ENCODE assay signal across 8 mouse cellular contexts in genomic region chr1:132191786-132192680, GRCm38 (mm10). TPM values are rescaled to one million over a fixed set of nuclear protein-coding genes. Genes with fewer than 3 reads are reported as not detected.
DNase-seq lines count a peak whose midpoint lies in the region; ATAC-seq and TF ChIP-seq lines count a peak whose summit lies in the region.
"Had no signal": no experiment of that assay in that cellular context is flagged by ENCODE, and none has a peak within 500 bp of the region (broad histone marks: within the 10 kb centered on the region; RNA-seq: fewer than 3 reads in every experiment).

No protein-coding gene starts in this region.

- no peaks in the 10 kb centered on the region; the same call in 1 of the 2 replicates for H3K4me1 ChIP-seq in lung, embryonic 14.5 days (ENCODE audit: insufficient read depth)
- H3K4me1 ChIP-seq in lung, adult 2 months (ENCODE audit: control insufficient read depth, insufficient read depth, low read length): peaks cover 4% of the 10 kb centered on the region
- peaks cover 27% of the 10 kb centered on the region for H3K4me1 ChIP-seq in embryonic facial prominence, embryonic 14.5 days (ENCODE audit: control insufficient read depth, insufficient read depth, low read length)
- peaks cover 22% of the 10 kb centered on the region for H3K4me1 ChIP-seq in intestine, embryonic 15.5 days (replicated peaks)

- peak; percentile 53 for TF ChIP-seq CTCF in lung, embryonic 14.5 days (IDR thresholded peaks at IDR 0.05; ENCODE audit: low read depth)
- TF ChIP-seq CTCF in lung, adult 2 months (IDR thresholded peaks at IDR 0.05; ENCODE audit: insufficient read depth, low read length): no peak

- 6% methylated on average over 16 of the region's 16 CpGs for WGBS in lung, embryonic 14.5 days
- WGBS in lung, adult 2 months: 23% methylated on average over 16 of the region's 16 CpGs
- 7% methylated on average over 16 of the region's 16 CpGs for WGBS in embryonic facial prominence, embryonic 14.5 days
- WGBS in intestine, embryonic 15.5 days: 6% methylated on average over 16 of the region's 16 CpGs

- H3K9ac ChIP-seq in lung, embryonic 14.5 days: peak overlapping the region; percentile 72
- peak overlapping the region; percentile 67; the same call in 1 of the 2 replicates for H3K9ac ChIP-seq in embryonic facial prominence, embryonic 14.5 days (ENCODE audit: low read depth, low read length)
- no peak overlapping the region for H3K9ac ChIP-seq in intestine, embryonic 15.5 days

- TF ChIP-seq POLR2A in lung, adult 2 months (IDR thresholded peaks at IDR 0.05; ENCODE audit: borderline replicate concordance, extremely low read depth, low read depth, low read length): no peak

- peak; percentile 38 for ATAC-seq in lung, embryonic 14.5 days (ENCODE audit: insufficient read depth)
- ATAC-seq in embryonic facial prominence, embryonic 14.5 days (ENCODE audit: low read depth): peak; percentile 37
- ATAC-seq in intestine, embryonic 15.5 days: no peak

- H3K27me3 ChIP-seq in lung, embryonic 14.5 days (ENCODE audit: insufficient read depth, low read length): peaks cover 67% of the 10 kb centered on the region
- H3K27me3 ChIP-seq in embryonic facial prominence, embryonic 14.5 days (replicated peaks; ENCODE audit: control insufficient read depth, insufficient read depth, low read length): peaks cover 72% of the 10 kb centered on the region
- H3K27me3 ChIP-seq in intestine, embryonic 15.5 days (replicated peaks): peaks cover 78% of the 10 kb centered on the region

- H3K4me2 ChIP-seq in lung, embryonic 14.5 days: peak overlapping the region; percentile 93
- peak overlapping the region; percentile 96 for H3K4me2 ChIP-seq in embryonic facial prominence, embryonic 14.5 days (ENCODE audit: low read depth, low read length)
- H3K4me2 ChIP-seq in intestine, embryonic 15.5 days (replicated peaks): peak overlapping the region; percentile 97

- no peaks in the 10 kb centered on the region for H3K9me3 ChIP-seq in lung, embryonic 14.5 days (ENCODE audit: low read depth, low read length)
- H3K9me3 ChIP-seq in embryonic facial prominence, embryonic 14.5 days (ENCODE audit: control insufficient read depth, low read length): no peaks in the 10 kb centered on the region
- H3K9me3 ChIP-seq in intestine, embryonic 15.5 days: no peaks in the 10 kb centered on the region

- peak; percentile 68 for DNase-seq in lung, embryonic 14.5 days
- no peak for DNase-seq in lung, adult 2 months
- DNase-seq in embryonic facial prominence, embryonic 14.5 days (ENCODE audit: low spot score): peak; percentile 50
- peak; percentile 65 for DNase-seq in retina, postnatal 1 day
- DNase-seq in adrenal gland, postnatal 4 days (ENCODE audit: low spot score in 2 of 2): no peak
- DNase-seq in urinary bladder, postnatal 36 days (ENCODE audit: low spot score in 2 of 2): no peak

- H3K4me3 ChIP-seq in lung, embryonic 14.5 days (ENCODE audit: low read depth, low read length): peak overlapping the region; percentile 60
- H3K4me3 ChIP-seq in lung, adult 2 months (replicated peaks; ENCODE audit: extremely low read depth, low read depth, low read length): no peak overlapping the region
- peak overlapping the region; percentile 62 for H3K4me3 ChIP-seq in embryonic facial prominence, embryonic 14.5 days (ENCODE audit: low read depth, low read length)
- peak overlapping the region; percentile 54; the same call in 1 of the 2 replicates for H3K4me3 ChIP-seq in intestine, embryonic 15.5 days (replicated peaks)

- H3K27ac ChIP-seq in lung, embryonic 14.5 days (ENCODE audit: low read depth): peak overlapping the region; percentile 91
- H3K27ac ChIP-seq in embryonic facial prominence, embryonic 14.5 days (replicated peaks; ENCODE audit: low read depth, low read length): no peak overlapping the region
- H3K27ac ChIP-seq in intestine, embryonic 15.5 days: no peak overlapping the region

- H3K36me3 ChIP-seq in lung, embryonic 14.5 days (ENCODE audit: insufficient read depth): no peaks in the 10 kb centered on the region
- no peaks in the 10 kb centered on the region for H3K36me3 ChIP-seq in embryonic facial prominence, embryonic 14.5 days (ENCODE audit: control insufficient read depth, insufficient read depth, low read length)
- no peaks in the 10 kb centered on the region for H3K36me3 ChIP-seq in intestine, embryonic 15.5 days

RNA-seq across cellular contexts. Expression of gene AC124108.1, which starts 0.8 kb away (rescaled TPM):
- 0.78 and 1.0 TPM in 2 replicates for polyA plus RNA-seq in lung, embryonic 14.5 days (2014; fragmentation: Nextera tagmentation; extraction: Ambion mirVana)
- polyA plus RNA-seq in lung, adult 2 months (2012; rRNA removed): not detected in 2 replicates
- polyA plus RNA-seq in embryonic facial prominence, embryonic 14.5 days (2014; fragmentation: Nextera tagmentation; extraction: Ambion mirVana): 0.34 and 0.71 TPM in 2 replicates
- polyA plus RNA-seq in intestine, embryonic 15.5 days (2015; fragmentation: Nextera tagmentation; extraction: Ambion mirVana): 0.03 and 0.08 TPM in 2 replicates
- total RNA-seq in adrenal gland, postnatal 4 days (2021): under 1 TPM; 0.17 to 0.25 TPM

RNA-seq across cellular contexts. Expression of gene Lemd1, which starts 0.8 kb away (rescaled TPM):
- 1.9 and 3.1 TPM in 2 replicates for polyA plus RNA-seq in lung, embryonic 14.5 days (2014; fragmentation: Nextera tagmentation; extraction: Ambion mirVana)
- not detected in 2 replicates for polyA plus RNA-seq in lung, adult 2 months (2012; rRNA removed)
- 0.46 and 2.0 TPM in 2 replicates for polyA plus RNA-seq in embryonic facial prominence, embryonic 14.5 days (2014; fragmentation: Nextera tagmentation; extraction: Ambion mirVana)
- polyA plus RNA-seq in intestine, embryonic 15.5 days (2015; fragmentation: Nextera tagmentation; extraction: Ambion mirVana): 0.43 and 0.58 TPM in 2 replicates
- total RNA-seq in adrenal gland, postnatal 4 days (2021): under 1 TPM; 0.17 to 0.67 TPM

RNA-seq across cellular contexts. Expression of gene Gm10188, which starts 37.5 kb away (rescaled TPM):
- not detected in 2 replicates for polyA plus RNA-seq in lung, embryonic 14.5 days (2014; fragmentation: Nextera tagmentation; extraction: Ambion mirVana)
- not detected in 2 replicates for polyA plus RNA-seq in lung, adult 2 months (2012; rRNA removed)
- polyA plus RNA-seq in embryonic facial prominence, embryonic 14.5 days (2014; fragmentation: Nextera tagmentation; extraction: Ambion mirVana): not detected in 2 replicates
- polyA plus RNA-seq in intestine, embryonic 15.5 days (2015; fragmentation: Nextera tagmentation; extraction: Ambion mirVana): not detected in 2 replicates
- total RNA-seq in adrenal gland, postnatal 4 days (2021): not detected
- total RNA-seq: layer of hippocampus, postnatal 36 days had no signal

RNA-seq across cellular contexts. Expression of gene Cdk18, which starts 52.5 kb away (rescaled TPM):
- 7.3 and 8.0 TPM in 2 replicates for polyA plus RNA-seq in lung, embryonic 14.5 days (2014; fragmentation: Nextera tagmentation; extraction: Ambion mirVana)
- 32.8 and 34.0 TPM in 2 replicates for polyA plus RNA-seq in lung, adult 2 months (2012; rRNA removed)
- 2.2 and 2.5 TPM in 2 replicates for polyA plus RNA-seq in embryonic facial prominence, embryonic 14.5 days (2014; fragmentation: Nextera tagmentation; extraction: Ambion mirVana)
- polyA plus RNA-seq in intestine, embryonic 15.5 days (2015; fragmentation: Nextera tagmentation; extraction: Ambion mirVana): 10.5 and 13.4 TPM in 2 replicates
- 10 to 100 TPM; 24.8 to 25.1 TPM for total RNA-seq in adrenal gland, postnatal 4 days (2021)

Comparison
In these comparisons a context has a peak if more than half of its experiments do, and no peak if none do; other contexts are left out.
1. DNase-seq: peak in lung, embryonic 14.5 days (single experiment), embryonic facial prominence, embryonic 14.5 days (single experiment) and retina, postnatal 1 day (single experiment); none in lung, adult 2 months (single experiment), adrenal gland, postnatal 4 days (0 of 2) and urinary bladder, postnatal 36 days (0 of 2).
2. Peak in every context shown above with its lines, with median percentiles within 50 percentile points of each other: H3K4me2 ChIP-seq.